Mouse (Mus musculus): Measurements from ENCODE around the gene Zfp800.

Gene Zfp800

DNA sequence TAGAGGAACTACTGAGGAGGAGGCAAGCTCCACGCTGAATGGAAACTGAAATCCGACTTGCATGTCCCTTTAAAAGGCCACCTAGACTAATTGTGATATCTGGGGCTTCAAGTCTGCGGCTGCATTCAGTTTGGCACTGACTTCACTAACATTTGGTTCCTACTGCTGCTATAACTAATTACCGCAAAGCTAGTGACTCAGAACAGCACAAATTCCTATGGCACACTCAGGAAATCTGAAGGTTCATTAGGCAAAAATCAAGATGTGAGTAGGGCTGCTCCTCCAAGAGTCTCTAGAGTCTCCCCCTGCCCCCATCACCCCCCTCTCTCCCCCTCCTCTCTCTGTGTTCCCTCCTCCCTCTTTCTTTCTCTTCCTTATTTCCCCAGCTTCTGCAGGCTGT is 194.4 kb downstream of the Zfp800 start:
- no peak for DNase-seq (ENCODE audit: low spot score)

DNA sequence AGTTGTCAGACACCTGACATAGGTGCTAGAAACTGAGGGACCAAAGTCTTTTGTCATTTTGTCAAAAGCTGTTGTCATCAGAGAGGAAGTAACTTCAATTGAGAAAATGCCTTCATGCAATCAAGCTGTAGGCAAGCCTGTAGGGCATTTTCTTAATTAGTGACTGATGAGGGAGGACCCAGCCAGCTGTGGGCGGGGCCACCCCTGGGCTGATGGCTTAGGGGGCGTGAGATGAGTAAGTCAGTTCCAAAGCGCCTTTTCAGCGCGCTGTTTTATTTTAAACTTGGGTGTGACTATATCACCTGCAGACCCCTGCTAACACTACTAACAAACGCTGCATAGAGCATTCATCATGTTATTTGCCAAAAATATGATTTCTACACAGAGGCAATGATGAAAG is 195.0 kb downstream of the Zfp800 start:
- DNase-seq (ENCODE audit: low spot score): no peak

DNA sequence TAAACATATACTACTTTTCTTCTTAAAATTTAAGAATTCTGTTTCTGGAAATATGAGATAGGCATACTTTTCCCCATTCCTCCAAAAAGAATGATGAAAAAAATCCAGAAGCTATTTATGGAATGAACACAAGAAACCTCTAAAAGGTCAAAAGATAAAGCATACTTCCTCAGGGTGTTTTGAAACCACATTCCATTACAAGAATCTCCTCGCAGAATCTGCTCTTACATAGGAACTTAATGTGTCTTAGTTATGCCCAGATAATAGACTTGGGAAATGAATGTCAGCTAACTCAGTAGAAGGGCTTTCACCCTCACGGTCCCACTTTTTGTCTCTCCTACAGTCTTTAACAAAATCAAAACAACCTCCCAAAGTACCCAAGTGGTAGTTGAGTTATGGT is 203.9 kb downstream of the Zfp800 start:
- DNase-seq (ENCODE audit: low spot score): no peak

DNA sequence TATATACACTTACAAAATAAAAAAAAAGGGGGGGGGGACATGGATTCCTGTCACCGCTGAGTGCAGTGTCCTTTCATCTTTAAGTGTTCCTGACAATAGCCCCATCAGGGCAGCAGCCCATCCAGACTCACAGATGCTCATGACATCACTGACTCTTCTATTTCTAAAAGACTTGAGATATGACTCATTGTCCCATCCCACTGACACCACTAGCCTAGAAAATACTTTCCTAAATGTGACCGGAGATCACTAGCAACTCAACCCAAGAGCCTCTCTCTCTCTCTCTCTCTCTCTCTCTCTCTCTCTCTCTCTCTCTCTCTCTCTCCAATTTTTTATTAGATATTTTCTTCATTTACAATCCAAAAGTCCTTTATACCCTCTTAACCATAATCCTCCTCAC is 205.9 kb downstream of the Zfp800 start:
- DNase-seq (ENCODE audit: low spot score): no peak
